Mouse (Mus musculus) spleen, postnatal 36 days (tissue): Measurements from ENCODE around the gene Cpa4.

Experiments used
- DNase-seq, 2 experiments: peaks; one replicate each; pipeline ENCODE4 v3.0.0; 2022; ENCODE audit warnings: low spot score in 2 of 2, mixed read lengths in 1 of 2

Gene Cpa4

DNA sequence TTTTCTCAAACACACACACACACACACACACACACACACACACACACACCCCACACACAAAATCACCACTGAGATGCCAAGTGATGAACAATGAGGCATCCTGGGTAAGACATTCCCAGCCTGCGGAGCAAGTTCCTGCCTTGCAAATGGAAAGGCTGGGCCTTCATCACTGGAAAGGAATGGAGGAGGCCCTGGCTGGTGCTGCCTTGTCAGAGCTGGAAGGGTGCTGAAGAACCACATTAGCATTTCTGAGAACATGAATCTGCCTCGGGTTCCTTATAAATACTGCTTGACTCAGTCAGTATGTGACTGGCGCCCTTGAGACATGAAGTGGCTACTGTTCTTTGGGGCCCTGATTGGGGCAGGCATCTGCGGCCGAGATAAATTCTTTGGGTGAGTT, at the start of gene Cpa4:
Gene Cpa4 (plus strand): TSS at position 301 of the 400 bp plus-strand sequence.
- DNase-seq, result no peak

DNA sequence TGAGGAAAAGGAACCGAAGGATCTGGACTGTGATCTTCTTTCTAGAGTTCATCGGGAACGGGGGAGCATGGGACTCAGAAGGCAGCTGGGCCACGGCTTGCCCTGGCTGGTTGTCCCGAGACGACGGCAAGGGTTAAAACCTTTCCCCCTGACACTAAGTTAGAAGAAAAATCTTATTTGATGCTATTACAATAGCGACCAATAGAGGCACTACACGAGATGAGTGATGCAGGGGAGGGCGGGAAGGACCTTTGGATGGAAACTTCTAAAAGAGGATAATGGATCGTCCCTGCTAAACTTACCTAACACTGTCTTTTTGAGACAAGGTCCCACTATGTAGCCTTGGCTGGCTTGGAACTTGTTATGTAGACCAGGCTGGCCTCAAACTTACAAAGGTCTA, 47.8 kb upstream of the Cpa4 start:
- DNase-seq, result no peak

DNA sequence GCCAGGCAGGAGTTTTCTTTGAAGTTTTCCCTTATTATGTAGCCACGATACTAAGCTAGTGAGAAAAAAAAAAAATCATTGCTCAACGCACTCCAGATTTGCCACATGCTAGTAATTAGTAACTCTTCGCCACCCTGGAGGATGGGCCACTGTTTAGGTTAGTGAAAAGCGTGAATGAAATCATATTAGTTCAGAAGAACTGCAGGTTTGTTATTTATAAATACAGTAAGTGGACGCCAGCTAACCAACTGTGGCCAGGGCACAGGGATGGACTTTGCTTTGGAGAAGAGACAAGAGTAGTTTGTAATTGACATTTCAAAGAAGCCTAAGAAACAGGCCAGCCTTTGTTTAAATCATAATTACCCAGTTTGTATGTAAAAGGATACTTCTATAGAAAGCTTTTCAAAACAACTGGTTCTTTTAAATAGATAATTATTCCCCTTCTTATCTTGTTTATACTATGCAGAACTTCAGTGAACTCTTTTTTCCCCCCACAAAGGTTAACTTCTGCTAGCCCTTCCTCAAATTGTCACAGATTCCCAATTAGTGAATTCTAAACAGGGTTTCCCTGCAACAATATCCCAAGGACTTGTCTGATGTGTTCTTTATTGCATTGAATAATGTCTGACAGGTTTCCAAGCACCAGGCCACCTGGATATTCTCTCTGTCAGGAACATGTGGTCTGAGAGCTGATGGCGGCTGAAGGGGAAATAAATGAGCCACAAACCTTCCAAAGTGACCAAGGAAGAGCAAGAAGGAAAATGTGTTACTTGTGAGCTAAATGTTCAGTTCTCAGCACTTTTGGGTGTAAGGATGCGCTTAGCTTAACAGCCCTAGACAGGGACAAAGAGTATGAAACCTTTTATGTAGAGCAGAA, 42.5 kb upstream of the Cpa4 start:
- no peak for DNase-seq

DNA sequence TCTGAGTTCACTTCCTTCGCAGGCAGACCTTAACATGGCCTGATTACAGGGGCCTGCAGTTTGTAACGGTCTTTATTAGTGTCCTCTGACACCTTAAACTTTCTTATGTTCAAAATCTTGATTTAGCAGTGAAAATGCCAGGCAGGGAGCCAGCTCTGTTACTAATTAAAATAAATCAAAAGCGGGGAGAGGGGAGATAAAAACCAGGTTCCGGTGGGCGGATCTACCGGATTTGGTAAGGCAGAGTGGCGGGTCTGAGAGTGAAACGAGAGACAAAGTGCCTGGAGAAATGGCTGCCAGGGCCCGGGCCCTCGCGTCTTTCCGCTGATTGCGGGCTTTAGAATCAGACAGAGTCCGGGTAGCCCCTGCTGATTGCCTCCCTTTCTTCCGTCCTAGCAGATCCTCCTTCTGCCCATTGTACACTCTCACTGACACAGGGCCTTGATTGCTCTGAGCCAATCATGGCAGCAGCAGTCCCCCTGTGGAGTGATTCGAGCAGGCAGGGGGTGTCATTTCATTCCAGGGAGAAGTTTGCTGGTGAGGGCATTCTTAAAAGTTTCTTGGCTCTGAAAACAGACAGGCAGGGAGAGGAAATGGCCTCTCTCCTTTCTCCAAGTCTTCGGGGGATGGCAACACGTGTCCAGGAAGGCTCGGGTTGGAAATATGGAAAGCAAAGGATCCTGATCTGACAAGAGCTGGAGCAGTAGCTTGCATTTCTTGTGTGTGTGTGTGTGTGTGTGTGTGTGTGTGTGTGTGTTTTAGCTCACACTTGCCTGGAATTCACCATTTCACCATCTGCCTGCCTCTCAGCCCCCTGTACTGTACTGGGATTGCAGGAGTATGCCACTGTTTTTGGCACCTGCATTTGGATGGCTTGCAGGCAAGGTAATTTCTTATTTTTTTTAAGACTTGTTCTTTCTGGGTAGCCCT, 41.3 kb upstream of the Cpa4 start:
- DNase-seq, result no peak

DNA sequence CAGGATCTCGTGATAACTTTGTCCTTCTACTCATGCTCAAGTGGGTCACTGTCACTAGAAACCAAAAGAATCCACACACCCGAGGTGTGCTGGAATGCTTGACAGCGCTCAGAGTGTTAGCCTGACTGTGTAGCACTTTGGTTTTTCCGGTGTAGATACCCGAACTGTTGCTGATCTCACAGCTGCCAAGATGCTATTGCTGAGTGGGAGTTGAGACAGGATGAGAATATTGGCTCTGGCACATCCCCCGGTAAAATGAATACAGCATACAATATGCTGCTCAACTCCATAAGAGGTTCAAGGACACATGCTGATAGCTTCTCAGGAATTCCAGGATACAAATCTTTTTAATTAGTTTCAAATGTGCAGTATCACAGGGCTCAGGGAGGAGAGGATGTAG, 39.4 kb upstream of the Cpa4 start:
- no peak for DNase-seq

DNA sequence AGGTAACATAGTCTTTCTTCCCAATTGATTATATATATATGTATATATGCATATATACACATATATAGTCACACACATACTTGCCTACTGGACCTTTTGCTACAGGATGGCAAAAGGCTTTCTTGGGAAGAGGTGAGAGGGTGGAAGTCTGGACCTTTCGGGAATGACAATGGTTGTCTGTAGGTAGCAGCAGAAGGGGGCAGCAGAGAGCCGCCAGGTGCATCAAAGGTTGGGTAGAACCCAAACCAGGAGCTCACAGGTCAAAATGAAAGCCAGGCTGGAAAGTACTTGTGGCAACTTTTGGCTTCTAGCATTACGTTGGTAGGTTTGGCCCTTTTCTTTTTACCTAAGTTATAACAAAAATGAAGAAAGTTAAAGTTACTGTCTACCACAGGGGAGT, 32.8 kb upstream of the Cpa4 start:
- DNase-seq, result no peak

DNA sequence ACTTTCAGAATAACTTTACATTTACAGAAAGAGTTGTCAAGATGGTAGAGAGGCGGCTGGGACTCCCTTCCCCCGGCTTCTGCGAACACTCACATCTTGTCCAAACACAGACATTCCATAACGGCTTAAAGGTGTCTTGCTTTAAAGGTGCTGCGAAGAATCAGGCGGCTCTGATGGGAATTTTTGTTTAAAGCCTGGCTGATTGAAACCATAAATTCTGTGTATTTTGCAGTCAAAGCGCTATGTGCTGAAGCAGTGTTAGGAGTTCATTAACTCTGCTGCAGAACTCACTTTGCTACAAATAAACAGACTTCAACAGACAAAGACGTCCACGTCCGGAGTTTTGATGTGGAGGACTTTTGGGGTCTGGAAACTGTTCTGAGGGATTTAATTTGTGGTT, 29.9 kb upstream of the Cpa4 start:
- no peak for DNase-seq

DNA sequence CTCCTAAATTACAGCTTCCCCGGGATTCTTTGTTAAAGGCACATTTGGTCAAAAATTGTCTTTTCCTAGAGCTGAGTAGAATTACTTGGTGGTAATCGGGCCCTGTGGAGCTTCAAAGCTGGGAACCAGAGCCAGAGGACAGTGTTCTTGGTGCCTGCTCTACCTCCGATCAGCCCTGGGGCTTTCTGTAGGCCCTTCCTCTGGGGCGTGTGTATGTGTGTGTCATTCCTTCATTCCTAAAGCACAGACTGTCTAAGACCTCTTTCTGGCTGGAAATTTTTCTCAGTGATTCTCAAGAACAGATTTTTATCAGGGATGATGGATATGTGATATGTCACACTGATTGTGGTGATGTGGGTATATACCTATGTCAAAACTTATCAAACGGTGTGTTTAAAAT, 29.4 kb upstream of the Cpa4 start:
- DNase-seq, result no peak

DNA sequence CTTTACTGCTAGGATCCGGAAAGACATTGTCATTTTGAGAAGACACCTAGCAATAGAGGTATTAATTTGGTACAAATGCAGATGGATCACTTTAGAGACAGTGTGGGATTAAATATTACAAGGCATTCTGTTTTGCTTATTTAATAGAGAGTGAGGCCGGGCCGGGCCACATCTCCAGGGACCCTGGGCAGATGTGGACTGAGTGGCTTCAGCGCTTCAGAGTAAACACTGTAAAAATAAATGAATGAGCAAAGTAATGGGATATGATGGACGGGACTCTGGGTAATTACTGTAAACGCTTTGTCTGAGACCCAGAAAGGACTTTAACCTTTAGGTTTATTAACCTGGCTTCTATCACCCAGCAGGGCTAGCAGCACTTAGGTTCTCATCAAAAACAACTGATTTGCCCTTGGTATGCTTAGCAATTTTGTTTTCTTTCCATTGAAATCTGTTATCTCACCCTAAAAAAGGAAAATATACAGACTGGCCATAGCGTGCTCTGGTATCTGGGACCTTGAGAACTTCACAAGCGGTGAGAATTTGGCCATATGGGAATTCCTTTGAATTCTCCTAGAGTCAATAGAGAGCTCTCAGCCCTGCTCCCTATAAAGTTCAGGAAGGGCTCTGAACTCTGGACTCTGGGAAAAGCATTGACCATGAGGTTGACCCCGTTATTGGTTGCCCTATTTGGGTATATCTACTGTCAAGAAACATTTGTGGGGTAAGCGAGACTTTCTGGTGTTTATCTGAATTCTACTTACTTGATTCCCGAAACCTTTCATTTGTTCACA, 27.0 kb upstream of the Cpa4 start, which contains the start of gene Cpa2:
Gene Cpa2 (plus strand): TSS at position 574 of the 791 bp plus-strand sequence.
- DNase-seq, result no peak

DNA sequence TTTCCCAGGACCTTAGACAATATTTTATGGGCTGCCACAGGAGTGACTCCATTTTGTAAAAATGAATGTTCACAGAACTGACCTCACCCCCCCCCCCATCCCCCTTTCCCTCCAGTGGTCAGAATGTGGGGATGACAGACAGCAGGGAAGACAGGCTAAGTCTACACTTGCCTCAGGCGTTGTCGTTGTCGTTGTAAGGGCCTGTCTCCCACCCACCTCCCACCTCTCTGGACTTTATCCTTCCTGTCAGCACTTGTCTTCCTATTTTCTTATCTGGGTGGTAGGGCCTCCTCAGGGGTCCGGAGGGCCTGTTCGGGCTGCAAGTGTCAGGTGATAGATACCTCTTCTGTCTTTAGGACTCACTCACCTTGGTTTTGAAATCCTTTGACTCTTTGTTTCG, 25.9 kb upstream of the Cpa4 start:
- DNase-seq, result no peak

DNA sequence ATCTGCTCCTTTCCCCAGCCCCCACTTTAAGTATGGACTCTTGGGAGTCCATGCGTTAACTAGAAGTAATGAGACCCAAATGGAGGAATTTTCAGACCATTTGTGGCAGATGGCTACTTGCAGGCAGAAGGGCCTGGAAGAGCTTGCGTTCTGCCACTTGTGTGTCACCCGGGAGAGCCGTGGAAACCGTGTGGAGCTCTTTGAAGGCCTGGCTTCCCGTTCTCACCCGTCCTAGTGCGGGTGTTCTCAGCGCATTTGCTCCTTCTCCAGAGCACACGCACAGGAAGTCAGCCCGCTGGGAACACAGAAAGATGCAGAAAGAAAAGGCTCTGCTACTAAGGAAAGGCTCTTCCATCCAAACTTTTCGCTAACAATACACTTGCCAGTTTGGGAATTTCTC, 25.1 kb upstream of the Cpa4 start:
- no peak for DNase-seq

DNA sequence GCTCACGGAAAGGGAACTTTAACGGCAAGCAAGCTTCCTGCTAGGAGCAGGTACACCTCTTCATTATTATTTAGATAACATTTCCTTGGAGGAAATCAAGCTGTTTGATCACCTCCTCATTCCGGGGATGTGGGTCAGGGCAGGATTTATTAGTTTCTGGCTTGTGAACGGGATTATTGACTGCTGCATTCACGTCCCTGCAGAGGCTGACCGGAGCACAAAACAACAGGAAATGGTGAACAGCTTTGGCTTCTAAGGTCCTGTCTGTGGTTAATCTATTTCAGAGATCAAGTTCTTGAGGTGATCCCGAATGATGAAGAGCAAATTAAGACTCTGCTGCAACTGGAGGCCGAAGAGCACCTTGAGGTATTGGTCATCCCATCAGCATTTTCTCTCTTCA, 24.3 kb upstream of the Cpa4 start:
- DNase-seq, result no peak

DNA sequence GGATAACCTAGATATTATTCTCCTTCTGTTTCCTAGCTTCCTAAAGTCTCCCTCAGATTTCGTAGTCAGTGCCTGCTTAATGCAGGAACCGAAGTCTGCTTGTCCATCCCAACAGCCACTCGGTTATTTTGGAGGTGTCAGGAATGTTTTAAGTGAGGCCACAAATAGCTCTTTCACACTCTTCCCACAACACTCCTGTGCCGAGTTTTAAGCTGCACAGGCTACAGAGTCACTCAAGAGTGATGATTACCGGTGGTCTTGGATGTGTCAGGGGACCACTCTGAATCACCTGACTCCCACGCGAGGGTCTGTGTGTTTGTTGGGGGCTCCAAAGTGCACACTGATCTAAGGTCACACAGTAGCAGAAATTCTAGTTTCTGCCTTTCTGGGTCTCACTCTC, 22.5 kb upstream of the Cpa4 start:
- no peak for DNase-seq

DNA sequence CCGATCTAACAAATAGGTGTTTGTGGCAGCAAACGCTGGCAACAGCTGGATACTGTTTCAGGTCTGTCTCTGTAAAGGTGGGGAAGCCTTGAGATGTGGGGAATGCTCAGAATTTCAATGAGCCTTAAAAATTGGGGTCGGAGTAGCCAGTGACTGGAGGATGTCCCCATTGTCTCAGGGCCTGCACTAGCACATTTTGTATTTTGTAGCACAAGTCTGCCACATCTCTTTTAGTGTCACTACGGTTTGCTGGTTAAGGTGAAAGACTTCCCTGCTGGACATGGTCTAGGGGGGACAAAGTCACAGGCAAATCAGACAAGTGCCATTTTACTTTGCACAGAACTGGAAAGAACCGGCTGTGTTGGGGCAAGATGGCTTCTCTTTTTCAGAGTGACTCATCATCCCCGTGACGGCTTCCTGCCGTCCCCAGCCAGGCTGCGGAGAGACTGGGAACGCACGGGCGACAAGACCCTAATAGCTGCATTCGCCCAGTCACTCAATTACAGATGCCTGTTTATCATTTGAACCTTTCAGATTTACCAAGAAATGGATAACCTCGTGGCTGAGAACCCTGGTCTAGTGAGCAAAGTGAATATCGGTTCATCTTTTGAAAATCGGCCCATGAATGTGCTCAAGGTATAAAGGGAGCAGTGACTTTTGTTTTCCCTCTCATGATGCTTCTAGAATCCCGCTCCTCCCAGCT, 21.4 kb upstream of the Cpa4 start:
- DNase-seq, result peak in 1 of 2 experiments; percentile 6

DNA sequence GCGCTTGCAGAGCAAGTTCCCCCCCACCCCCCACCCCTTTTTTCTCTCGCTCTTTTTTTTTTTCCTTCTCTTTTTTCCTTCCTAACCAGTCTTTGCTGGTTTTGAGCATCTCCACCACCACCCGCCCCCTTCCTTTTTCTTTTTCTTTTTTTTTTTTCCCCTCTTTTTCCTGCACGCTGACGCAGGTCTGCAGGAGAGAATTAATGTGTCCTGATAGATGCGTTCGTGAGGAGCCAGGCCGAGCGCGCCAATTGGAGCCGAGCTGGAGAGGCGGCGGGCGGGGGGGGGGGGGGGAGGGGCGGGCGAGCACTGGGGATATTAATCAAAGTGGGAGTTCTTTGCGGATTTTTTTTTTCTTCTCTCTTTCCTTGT, 20.9 kb upstream of the Cpa4 start:
- DNase-seq, result no peak

DNA sequence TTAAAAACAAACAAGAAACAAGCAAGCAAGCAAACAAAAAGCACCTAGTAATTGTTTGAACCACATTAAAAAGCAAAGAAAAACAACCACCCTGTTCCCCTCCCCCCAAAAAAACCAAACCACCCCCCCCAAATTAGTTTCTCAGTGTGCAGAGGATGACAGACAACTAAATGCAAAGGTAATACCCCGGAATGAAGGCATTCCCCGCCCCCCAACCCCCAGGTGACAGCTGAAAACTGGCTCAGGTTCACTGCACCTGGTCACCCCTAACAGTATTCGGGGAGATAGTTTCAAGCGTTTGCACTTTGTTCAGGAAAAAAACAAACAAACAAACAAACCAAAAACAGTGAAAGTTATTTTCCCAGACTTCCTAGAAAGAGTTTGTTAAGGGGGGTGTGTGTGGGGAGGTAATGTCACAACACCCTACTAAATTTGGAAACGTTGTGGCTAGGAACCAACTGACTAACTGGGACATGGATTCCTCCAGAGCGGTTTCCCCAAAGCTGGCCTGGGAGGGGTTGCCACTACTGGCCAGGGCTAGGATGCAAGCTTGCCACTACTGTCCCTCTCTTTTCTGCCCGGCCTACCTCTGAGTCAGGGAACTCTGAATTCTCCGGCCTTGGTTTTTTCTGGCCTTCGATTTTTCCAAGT, 20.4 kb upstream of the Cpa4 start:
- DNase-seq, result no peak

DNA sequence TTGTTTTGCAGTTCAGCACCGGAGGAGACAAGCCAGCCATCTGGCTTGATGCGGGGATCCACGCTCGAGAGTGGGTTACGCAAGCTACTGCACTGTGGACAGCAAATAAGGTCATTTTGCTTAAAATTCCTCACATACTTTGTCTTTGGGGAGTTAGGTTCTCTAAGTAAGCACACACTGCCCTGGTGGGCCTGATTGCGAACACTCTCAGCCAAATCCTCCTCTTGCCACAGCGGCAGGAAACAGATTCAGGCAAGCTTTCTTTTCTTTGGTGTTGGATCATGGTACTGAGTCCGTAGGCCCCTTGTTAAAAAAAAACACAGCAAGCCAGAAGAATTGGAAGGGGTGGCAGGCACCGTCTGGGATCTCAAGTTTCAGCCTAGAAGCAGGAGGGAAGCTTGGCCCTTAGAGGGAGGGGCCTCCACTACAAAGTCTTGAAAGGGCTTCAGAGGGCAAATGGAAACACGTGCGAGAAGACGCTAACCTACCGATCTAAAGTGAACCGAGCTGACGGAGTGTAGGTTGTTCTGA, 18.9 kb upstream of the Cpa4 start:
- no peak for DNase-seq

DNA sequence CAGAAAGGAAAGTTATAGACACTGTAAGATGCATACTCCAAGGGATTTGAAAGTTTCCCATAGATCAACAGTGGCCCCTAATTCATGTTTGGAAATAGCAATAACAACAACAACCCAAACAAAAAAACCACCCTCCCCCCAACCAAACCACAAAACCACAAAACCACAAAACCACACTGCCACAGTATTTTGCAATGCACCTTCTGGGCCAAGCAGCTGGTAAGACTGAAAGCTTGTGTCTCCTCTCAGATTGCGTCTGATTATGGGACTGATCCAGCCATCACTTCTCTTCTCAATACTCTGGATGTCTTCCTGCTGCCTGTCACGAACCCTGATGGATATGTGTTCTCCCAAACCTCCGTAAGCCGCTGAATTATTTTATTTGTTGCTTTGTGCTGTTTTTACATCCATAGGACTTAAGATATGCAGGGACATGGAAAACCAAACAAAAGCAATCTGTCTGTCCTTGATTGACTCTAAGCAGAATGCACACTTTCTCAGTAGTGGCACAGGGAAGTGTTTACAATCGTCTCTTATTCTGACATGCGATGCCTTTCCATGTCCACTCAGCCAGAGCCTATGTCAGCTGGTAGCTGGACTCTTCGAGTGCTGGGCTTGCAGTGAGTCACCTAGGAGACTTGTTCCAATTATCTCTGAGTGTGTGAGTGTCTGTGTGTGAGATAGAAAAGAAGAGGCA, 17.5 kb upstream of the Cpa4 start:
- DNase-seq, result no peak

DNA sequence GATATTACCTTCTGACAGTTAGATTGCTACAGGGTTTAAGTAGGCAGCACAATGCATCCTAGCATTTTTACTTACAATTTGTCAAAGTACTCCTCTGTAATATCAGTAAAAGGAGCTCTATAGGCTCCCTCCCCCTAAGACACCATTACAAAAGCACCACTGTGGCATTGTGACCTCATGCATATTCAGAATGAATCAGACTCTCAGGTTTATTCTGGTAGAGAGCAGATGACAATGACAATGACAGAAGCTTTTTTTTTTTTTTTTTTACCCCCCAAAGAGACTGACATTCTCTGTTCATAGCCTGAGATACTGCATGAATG, 17.0 kb upstream of the Cpa4 start:
- DNase-seq, result no peak
